Comparison of ENCODE assay signal across 1 mouse cellular context in genomic region chr16:22873369-22873768, GRCm38 (mm10).
TF ChIP-seq lines count a peak whose summit lies in the region.

No protein-coding gene starts in this region.

TF ChIP-seq in myocyte, 11 proteins besides CTCF, POLR2A, EP300 and RAD21 (continued from another document):
- TF ChIP-seq TCF12 (IDR thresholded peaks at IDR 0.05; ENCODE audit: insufficient read depth, poor library complexity, severe bottlenecking) = no peak
- TF ChIP-seq E2F4 (IDR thresholded peaks at IDR 0.05; ENCODE audit: insufficient read depth) = no peak
- peak; percentile 20 for TF ChIP-seq POLR2AphosphoS2 (IDR thresholded peaks at IDR 0.05; ENCODE audit: insufficient read length, low read depth)
TF ChIP-seq in myocyte: peak in this region for 3.
